Mouse (Mus musculus) hindbrain, embryonic 14.5 days (tissue): Measurements from ENCODE around the gene F2. TPM values are rescaled to one million over a fixed set of nuclear protein-coding genes. Genes with fewer than 3 reads are reported as not detected.

ENCODE experiments used
- ATAC-seq: fragments of 200-750 bp; cut with Nextera tagmentation; 2 replicates; pipeline ENCODE4 v1.8.0; 2017; ENCODE audit warnings: moderate number of reproducible peaks, mild to moderate bottlenecking, moderate TSS enrichment, moderate library complexity; ENCODE audit not compliant: low FRiP score
- DNase-seq: peaks from one replicate; pipeline ENCODE4 v3.0.0-alpha.2; 2015; ENCODE audit warnings: low spot score
- H3K27ac ChIP-seq: fragments of 300-500 bp; sonication (generic); 2 replicates; pipeline ENCODE4 v1.5.1; 2014; ENCODE audit warnings: mild to moderate bottlenecking, moderate library complexity
- H3K27me3 ChIP-seq: fragments of 300-500 bp; sonication (generic); 2 replicates; pipeline ENCODE4 v1.6.1; 2014; ENCODE audit warnings: mild to moderate bottlenecking, low read length, mixed read lengths; ENCODE audit not compliant: control insufficient read depth, insufficient read depth
- H3K36me3 ChIP-seq: fragments of 300-500 bp; sonication (generic); replicated peaks from 2 replicates; pipeline ENCODE4 v1.6.1; 2014; ENCODE audit not compliant: control insufficient read depth, insufficient read depth
- H3K4me1 ChIP-seq: fragments of 300-500 bp; sonication (generic); replicated peaks from 2 replicates; pipeline ENCODE4 v1.6.1; 2014; ENCODE audit warnings: antibody characterized with exemption, low read length, mixed read lengths; ENCODE audit not compliant: control insufficient read depth, insufficient read depth
- H3K4me2 ChIP-seq: fragments of 300-500 bp; sonication (generic); replicated peaks from 2 replicates; pipeline ENCODE4 v1.6.1; 2014; ENCODE audit warnings: mild to moderate bottlenecking, moderate library complexity
- H3K4me3 ChIP-seq: fragments of 300-500 bp; sonication (generic); replicated peaks from 2 replicates; pipeline ENCODE4 v1.5.1; 2014; ENCODE audit warnings: mild to moderate bottlenecking, low read length
- H3K9ac ChIP-seq: fragments of 300-500 bp; sonication (generic); 2 replicates; pipeline ENCODE4 v1.6.1; 2014
- H3K9me3 ChIP-seq: fragments of 300-500 bp; sonication (generic); 2 replicates; pipeline ENCODE4 v1.6.1; 2016; ENCODE audit warnings: low read length; ENCODE audit not compliant: control insufficient read depth
- WGBS: fragments of 180-500 bp; shearing (Covaris S2); extraction: QIAGEN DNeasy Blood & Tissue Kit; methylation state at CpG from one replicate; pipeline ENCODE4 v1.1.7; 2014; 5-methylcytosine and 5-hydroxymethylcytosine counted together
- polyA plus RNA-seq: library from polyadenylated mRNA; unstranded; fragments of >200 nt; fragmentation: Nextera tagmentation; extraction: Ambion mirVana; gene quantifications from 2 replicates; pipeline ENCODE4 v1.2.1, GENCODE M21; 2014

Gene F2
- polyA plus RNA-seq, 1 experiment from 2014 or later = 0.12 TPM

- Histone ChIP-seq H3K4me2 (no peak overlapping the region), H3K9ac (no peak overlapping the region), H3K4me1 (no peaks in the 10 kb centered on the region), H3K36me3 (peaks cover 96% of the 10 kb centered on the region), H3K27me3 (no peaks in the 10 kb centered on the region), H3K27ac (no peak overlapping the region), H3K4me3 (no peak overlapping the region), H3K9me3 (no peaks in the 10 kb centered on the region)
- 97% methylated on average over 6 of the region's 6 CpGs for WGBS
- no peak for ATAC-seq
- no peak for DNase-seq
Observed at GRCm38 (mm10) chr2:91666386-91666910, 30.2 kb upstream of the F2 start.

DNA sequence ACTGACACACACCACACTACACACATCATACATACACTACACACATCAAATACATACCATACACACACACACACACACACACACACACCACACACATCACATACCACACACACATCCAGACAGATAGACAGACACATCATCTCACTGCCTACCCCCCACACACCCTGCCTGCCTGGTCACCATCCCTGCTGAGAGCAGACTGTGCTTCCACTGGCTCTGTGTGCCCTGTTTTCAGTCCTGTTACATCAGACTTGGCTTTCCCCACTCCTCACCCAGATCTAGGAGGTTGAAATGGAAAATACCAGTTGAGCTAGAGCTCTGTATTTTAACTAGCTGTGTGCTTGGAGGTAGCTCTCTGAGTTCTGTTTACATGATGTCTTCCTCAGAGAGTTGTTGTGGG, 28.6 kb upstream of the F2 start:
- no peaks in the 10 kb centered on the region for H3K9me3 ChIP-seq
- H3K27me3 ChIP-seq = no peaks in the 10 kb centered on the region
- no peak overlapping the region for H3K27ac ChIP-seq
- no peak overlapping the region for H3K9ac ChIP-seq
- H3K4me1 ChIP-seq = no peaks in the 10 kb centered on the region
- DNase-seq = no peak
- H3K4me2 ChIP-seq = no peak overlapping the region
- peaks cover 91% of the 10 kb centered on the region for H3K36me3 ChIP-seq
- ATAC-seq = no peak
- H3K4me3 ChIP-seq = no peak overlapping the region

DNA sequence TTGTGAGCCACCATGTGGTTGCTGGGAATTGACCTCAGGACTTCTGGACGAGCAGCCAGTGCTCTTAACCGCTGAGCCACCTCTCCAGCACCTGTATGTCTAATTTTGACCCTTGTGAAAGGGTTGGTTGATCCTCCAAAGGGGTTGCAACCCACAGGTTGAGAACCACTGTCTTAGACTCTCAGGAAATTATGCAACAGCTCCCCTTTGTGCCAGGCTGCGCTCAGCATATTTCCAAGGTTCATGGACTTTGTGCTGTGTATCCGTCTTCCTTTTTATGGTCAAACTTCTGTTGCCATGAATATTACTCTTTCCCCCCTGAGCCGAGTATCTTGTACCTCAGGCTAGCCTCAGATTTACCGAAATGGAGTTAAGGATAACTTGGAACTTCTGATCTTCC, 24.8 kb upstream of the F2 start:
- Histone ChIP-seq H3K9ac (no peak overlapping the region), H3K4me2 (no peak overlapping the region), H3K27ac (no peak overlapping the region), H3K27me3 (no peaks in the 10 kb centered on the region), H3K36me3 (peaks cover 91% of the 10 kb centered on the region), H3K4me1 (no peaks in the 10 kb centered on the region), H3K4me3 (no peak overlapping the region), H3K9me3 (no peaks in the 10 kb centered on the region)
- DNase-seq (no peak), ATAC-seq (no peak)
- WGBS = 90% methylated on average over 6 of the region's 6 CpGs

DNA sequence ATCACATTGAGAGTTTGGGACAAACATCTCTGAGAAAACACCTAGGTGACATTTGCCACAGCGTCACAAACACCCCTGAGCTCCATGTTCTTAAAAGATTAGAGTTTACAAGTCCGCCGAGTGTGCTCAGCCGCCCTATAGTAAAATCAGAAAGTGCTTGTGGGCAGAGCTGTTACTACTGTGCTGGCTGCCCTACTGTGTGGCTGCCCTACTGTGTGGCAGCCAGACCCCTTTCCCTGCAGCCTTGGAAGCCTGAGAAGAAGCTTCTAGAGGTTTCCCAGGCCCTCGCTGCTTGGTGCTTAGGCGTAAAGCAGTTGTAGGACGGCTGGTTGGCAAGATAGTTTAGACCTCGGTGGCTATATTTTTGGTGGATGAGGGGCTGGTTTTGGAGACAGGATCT, 23.4 kb upstream of the F2 start:
- DNase-seq (no peak), ATAC-seq (no peak)
- peaks cover 95% of the 10 kb centered on the region for H3K36me3 ChIP-seq
- no peak overlapping the region for H3K4me3 ChIP-seq
- H3K4me1 ChIP-seq = no peaks in the 10 kb centered on the region
- no peaks in the 10 kb centered on the region for H3K9me3 ChIP-seq
- H3K4me2 ChIP-seq = no peak overlapping the region
- H3K27me3 ChIP-seq = no peaks in the 10 kb centered on the region
- H3K9ac ChIP-seq = no peak overlapping the region
- 98% methylated on average over 8 of the region's 8 CpGs for WGBS
- no peak overlapping the region for H3K27ac ChIP-seq

- H3K36me3 ChIP-seq = peaks cover 78% of the 10 kb centered on the region
Observed at GRCm38 (mm10) chr2:91656774-91657173, 20.6 kb upstream of the F2 start.

DNA sequence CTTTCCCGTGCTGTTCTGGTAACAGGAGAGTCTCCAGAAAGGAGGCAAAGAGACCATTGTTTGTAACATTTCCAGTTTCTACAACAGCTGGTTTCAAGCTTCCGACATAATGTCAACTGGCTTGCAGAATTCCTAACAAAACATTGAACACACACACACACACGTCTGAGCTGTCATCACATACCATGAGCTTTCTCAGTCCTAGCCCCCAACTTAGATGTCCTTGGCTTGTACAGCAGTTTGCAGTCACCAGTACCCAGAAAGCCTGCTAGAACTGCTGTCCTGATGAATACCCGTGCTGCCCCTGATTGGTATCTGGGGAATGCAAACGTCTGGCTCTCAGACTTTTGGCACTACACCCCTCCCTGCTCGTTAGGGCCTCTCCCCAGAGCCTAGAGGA, 19.6 kb upstream of the F2 start:
- WGBS = 85% methylated on average over 6 of the region's 6 CpGs
- H3K4me3 ChIP-seq = no peak overlapping the region
- no peak overlapping the region for H3K27ac ChIP-seq
- no peak overlapping the region for H3K9ac ChIP-seq
- no peaks in the 10 kb centered on the region for H3K9me3 ChIP-seq
- H3K4me1 ChIP-seq = peaks cover 13% of the 10 kb centered on the region
- no peak for DNase-seq
- H3K27me3 ChIP-seq = no peaks in the 10 kb centered on the region
- ATAC-seq = no peak
- peaks cover 72% of the 10 kb centered on the region for H3K36me3 ChIP-seq
- no peak overlapping the region for H3K4me2 ChIP-seq

More at GRCm38 (mm10) chr2:91656774-91657173, 20.6 kb upstream of the F2 start:
- Histone ChIP-seq H3K4me2 (no peak overlapping the region), H3K4me3 (no peak overlapping the region), H3K9ac (no peak overlapping the region), H3K27me3 (no peaks in the 10 kb centered on the region), H3K27ac (no peak overlapping the region), H3K4me1 (peaks cover 9% of the 10 kb centered on the region; the same call in 1 of the 2 replicates), H3K9me3 (no peaks in the 10 kb centered on the region)
- ATAC-seq (no peak), DNase-seq (no peak)
- WGBS = 78% methylated on average over 8 of the region's 8 CpGs

DNA sequence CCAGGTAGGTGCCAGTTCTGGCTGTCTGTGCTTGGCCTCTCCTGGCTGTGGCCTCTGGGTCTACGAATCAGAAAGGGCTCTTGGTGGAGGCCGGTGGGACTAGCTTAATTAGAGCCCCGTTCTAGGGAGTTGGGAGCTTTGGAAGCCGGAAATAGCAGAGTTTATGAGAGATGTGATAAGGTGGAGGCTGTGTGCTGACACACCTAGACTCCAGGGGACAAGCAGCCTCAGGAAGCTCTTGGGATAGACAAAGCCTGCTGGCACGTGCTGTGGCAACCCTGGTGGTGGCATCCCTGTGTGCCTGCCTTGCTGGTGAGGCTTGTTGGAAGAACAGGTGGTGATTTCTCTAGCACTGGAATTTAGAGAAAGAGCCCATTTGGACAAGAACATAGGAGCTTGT, 19.2 kb upstream of the F2 start:
- H3K4me2 ChIP-seq = no peak overlapping the region
- ATAC-seq (no peak), DNase-seq (no peak)
- peaks cover 70% of the 10 kb centered on the region for H3K36me3 ChIP-seq
- WGBS = 95% methylated on average over 5 of the region's 5 CpGs
- H3K9me3 ChIP-seq = no peaks in the 10 kb centered on the region
- H3K4me1 ChIP-seq = peaks cover 17% of the 10 kb centered on the region
- no peak overlapping the region for H3K9ac ChIP-seq
- H3K27ac ChIP-seq = no peak overlapping the region
- H3K4me3 ChIP-seq = no peak overlapping the region
- H3K27me3 ChIP-seq = no peaks in the 10 kb centered on the region

- no peak for DNase-seq
- 45% methylated on average over 6 of the region's 6 CpGs for WGBS
- H3K36me3 ChIP-seq = peaks cover 49% of the 10 kb centered on the region
- ATAC-seq = no peak
- H3K9me3 ChIP-seq = no peaks in the 10 kb centered on the region
- H3K9ac ChIP-seq = no peak overlapping the region
- peaks cover 23% of the 10 kb centered on the region for H3K4me1 ChIP-seq
- no peak overlapping the region for H3K4me2 ChIP-seq
- no peak overlapping the region for H3K4me3 ChIP-seq
- no peak overlapping the region for H3K27ac ChIP-seq
- H3K27me3 ChIP-seq = no peaks in the 10 kb centered on the region
Observed at GRCm38 (mm10) chr2:91652863-91653262, 16.6 kb upstream of the F2 start.

- ATAC-seq (no peak), DNase-seq (no peak)
- no peak overlapping the region for H3K27ac ChIP-seq
- no peak overlapping the region for H3K4me3 ChIP-seq
- peaks cover 49% of the 10 kb centered on the region for H3K36me3 ChIP-seq
- no peaks in the 10 kb centered on the region for H3K27me3 ChIP-seq
- H3K9ac ChIP-seq = no peak overlapping the region
- peaks cover 23% of the 10 kb centered on the region for H3K4me1 ChIP-seq
- H3K9me3 ChIP-seq = no peaks in the 10 kb centered on the region
- H3K4me2 ChIP-seq = no peak overlapping the region
- WGBS = 92% methylated on average over 14 of the region's 14 CpGs
Observed at GRCm38 (mm10) chr2:91651458-91652258, 15.4 kb upstream of the F2 start.
